Mouse (Mus musculus): ENCODE data around the gene Pdhx.

The Pdhx gene

DNA sequence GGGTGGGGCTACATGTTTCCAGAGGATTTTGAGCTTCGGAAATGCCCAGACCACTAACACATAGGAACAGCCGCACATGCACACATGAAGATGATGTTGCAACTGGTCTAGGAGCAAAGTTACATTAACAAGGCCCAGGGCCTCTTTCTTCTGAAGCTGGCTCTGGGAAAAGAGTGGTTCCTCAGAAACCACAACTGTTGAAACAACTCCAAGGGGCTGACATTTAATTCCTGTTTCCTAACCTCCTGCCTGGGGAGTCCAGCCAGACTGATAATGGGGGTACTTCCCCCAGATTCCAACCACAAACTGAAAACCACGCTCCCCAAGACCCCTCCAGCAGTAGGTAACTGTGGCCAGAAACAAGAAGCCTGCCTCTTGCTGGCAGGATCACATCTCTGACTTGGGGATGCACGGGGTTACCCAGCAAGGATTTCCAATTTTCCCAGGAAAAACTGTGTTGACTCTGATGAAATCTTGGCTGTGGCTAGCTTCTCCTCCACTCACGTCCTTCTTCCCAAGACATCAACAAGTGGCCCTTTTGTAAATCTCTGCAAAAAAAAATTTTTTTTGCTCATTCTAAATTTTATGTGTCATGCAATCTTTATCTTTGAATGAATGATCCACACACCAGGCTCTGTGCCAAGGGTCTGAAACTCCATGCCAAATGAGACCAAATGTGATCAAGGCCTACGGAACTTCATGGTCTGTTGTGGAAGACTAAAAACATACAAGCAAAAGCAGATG is 86.2 kb downstream of the Pdhx start:
- DNase-seq = no peak

DNA sequence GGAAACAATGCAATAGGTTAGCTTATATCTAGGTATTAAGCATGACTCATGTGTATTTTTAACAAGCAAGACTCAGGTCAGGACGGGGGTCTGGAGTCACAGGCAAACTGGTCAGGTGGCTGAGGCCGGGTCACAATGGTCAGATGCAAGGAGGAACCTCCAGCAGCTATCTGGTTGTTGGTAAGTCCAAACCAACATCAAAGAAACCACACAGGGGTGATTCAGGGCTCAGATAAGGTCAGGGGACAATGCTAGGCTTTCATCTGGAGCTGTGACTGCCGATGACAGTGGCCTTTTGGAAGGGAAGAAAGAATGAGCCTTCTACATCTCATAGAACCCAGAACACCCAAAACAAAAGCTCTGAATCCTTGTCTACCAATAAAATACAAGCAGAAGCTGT is 86.9 kb downstream of the Pdhx start:
- no peak for DNase-seq

DNA sequence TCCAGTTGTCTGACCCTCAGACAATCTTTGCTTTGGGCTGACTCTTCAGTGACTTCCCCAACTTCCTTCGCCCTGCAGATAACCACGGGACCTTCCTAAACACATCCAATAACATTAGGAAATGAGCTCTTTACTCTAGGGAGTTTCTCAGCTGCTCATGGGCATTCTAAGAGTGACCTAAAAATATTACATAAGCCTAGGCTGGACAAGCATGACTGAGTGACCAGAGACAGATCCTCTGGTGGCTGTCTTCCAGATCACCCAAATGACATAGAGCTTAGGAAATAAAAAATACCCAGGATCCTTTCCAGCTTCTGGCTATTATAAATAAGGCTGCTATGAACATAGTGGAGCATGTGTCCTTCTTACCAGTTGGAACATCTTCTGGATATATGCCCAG is 90.5 kb downstream of the Pdhx start:
- DNase-seq = no peak

DNA sequence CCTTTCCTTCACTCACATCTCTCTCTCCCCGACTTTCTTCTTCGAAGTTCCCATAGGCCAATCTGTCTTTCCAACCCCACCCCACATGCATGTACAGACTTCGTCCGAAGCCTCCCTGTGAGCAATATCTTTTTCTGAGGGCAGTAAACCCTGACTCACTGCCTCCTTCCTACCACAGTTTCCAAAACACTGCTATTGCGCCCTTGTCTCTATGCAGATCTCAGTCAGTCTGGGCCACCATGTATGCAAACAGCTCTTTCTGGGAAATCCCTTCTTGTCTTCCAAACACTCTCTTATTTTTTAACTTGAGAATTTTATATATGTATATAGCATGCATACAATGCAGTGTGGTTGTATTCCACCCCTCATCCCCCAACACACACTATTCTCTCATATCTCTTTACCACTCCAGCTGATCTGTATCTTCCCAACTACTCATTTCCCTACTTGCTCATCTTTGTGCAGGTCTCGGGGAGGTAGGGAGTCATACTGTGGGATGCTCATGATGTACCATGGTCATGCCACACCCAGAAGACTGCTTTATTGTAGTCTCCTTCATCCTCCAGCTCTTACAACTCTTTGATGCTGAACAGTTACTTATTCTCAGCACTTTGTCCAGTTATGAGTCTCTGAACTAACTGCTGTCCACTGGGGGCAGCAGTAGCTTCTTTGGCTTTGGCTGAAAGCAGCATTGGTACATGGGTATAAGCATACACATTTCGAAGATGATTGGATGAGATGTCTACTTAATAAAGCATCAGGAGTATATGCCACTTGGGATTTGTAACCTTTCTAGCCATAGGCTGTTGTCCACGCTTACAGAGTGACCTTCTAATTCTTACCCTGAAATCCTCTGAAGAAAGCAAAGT is 91.6 kb downstream of the Pdhx start:
- DNase-seq = no peak

DNA sequence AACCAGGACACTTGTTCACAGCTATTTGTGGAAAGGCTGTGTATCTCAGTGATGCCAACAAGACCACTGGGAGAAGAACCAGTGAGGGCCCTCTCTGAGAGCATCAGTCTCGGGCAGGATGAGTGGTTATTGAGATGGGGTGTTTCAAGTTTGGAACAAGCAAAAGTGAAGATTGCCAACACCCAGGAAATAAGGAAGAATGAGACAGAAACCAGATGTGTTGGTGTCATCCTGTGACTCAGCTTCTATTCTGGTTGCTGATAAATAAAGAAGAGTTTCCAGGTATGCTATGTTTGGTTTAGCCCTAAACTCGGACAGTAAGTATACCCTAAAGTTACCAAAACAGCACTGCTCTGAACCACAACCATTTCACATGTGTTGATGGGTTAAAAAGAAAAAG is 92.4 kb downstream of the Pdhx start:
- no peak for DNase-seq

DNA sequence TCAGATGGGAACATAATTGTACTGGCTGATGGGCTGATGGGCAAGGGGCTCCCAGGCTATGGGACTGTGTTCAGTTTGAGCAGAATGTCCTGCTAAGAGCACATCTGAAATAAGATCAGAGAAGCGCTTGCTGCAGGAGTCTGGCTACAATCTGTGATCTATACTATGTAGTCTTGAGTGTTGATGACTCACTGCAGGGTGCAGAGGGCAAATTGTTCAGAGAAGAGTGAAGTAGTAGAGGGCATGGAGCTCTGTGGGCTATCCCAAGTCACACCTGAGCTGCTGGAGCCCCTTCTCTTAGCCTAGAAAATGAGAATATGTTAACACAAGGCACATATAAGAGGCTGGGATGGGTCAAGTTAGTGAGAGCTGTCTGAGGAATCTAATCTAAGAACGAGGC is 93.8 kb downstream of the Pdhx start:
- DNase-seq = no peak

DNA sequence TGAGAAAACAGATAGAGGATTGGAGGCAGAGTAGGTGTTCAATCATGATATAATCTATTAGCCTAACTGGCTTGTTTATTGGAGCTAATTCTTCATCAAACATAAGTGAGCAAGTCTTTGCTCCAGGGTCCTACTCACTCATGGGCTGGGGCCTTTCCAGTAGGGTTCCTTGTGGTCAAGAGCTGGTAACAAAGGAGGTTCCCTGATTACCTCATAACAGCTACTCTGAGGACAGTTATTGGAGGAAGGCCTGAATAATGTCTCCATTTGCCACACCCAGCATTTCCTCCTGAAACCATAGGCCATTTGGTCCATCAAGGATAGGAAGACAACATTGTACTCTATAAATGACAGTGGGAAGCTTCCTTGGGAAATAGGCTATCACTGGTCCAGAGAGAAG is 94.2 kb downstream of the Pdhx start:
- DNase-seq = no peak

DNA sequence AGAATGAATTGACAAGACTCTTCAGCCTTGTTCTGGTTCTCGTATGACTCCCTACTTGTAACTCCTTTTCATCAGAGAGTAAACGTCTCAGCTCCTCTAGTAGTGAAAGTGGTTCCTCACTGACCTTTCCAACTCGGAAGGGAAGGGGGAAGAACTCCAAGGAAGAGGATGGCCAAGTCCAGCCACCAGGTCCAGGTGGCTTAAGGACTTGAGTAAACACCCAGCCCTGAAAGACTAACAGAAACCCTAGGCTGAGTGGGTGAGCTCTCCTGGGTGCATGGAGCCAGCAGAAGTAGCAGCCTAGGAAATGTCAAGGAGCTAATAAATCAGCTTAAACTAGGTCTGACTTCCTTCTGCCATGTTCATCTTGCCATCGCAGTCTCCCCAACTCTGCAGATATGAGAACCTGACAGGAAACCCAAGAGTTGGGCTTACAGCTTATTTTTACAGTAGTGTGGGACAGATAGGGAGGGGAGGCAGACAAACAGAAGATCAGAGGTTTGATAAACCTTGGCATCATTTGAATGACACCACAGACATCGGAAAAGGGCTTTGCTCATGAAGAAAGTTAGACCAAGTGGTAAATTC is 97.9 kb downstream of the Pdhx start:
- no peak for DNase-seq

DNA sequence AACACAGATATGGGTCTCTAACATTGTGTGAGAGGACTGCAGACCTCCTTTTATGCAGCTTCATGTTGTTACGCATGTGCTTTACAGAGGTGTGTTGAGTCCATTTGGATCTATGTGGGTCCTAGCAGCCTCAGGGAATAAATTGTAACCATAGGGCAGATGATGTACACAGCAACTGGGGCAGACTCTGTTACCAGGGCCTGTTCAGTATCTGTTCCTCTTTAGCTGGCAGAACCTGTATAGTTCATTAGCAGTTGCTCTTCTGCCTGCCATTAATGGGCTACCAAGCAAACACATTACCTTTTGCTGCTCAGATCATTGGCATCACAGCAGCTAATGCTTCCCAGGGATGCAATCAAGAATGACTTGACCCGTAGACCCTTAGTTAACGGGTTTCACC is 100.2 kb downstream of the Pdhx start:
- DNase-seq = no peak

DNA sequence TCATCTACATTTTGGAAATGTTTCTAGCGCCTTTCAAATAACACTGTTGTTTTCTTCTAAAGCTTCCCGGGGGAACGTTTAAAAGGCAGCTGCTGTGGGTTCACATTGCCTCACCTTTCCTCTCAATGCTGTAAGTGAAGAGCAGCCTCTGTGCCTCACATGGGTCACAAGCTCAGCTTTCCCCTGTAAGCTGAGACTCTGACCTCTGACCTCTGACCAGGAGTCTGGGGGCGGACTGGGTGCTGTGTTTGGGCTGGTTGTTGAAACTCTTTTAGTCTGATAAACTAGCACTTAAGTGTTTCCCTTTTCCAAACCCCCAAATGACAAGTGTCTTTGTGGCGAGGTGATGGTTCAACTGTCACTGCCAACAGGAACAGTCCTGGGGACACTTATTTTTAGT is 100.7 kb downstream of the Pdhx start:
- no peak for DNase-seq

DNA sequence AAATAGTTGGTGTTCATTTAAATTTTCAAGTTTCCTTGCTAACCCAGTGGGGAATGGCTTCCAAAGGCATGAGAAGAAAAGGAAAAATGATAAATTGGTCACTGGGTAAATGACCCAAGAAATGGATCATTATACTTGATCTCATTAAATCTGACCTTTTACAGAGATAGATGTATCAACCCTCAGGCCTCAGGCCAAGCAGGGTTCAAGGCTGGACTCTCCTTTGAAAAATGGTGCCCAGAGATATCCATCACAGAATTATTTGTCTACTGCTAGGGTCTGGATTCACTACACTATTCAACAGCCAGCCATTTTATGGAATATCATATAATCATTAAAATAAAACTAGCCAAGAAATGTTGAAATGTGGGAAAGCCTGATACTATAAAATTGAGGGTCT is 101.4 kb downstream of the Pdhx start:
- no peak for DNase-seq

Data from thymus, postnatal 25 days (tissue).